Mouse (Mus musculus): ENCODE data around the gene Lrpprc. TPM values are rescaled to one million over a fixed set of nuclear protein-coding genes. Genes with fewer than 3 reads are reported as not detected.

Lrpprc gene
- total and polyA plus RNA-seq, 3 experiments = 16.7 to 121 (median 111) TPM

GRCm38 (mm10) chr17:84778477-84778978 lies 12.1 kb downstream of the Lrpprc start:
- Histone ChIP-seq H3K27me3 (ENCODE audit: insufficient read depth, low read length) (no peaks in the 10 kb centered on the region), H3K4me3 (ENCODE audit: low read depth, low read length) (peak overlapping the region; percentile 56; the same call in 1 of the 2 replicates), H3K4me1 (ENCODE audit: insufficient read depth, low read depth, low read length) (peaks cover 76% of the 10 kb centered on the region), H3K9me3 (replicated peaks) (no peaks in the 10 kb centered on the region), H3K36me3 (replicated peaks) (peaks cover 72% of the 10 kb centered on the region)
- DNase-seq (ENCODE audit: low spot score) (no peak), ATAC-seq (ENCODE audit: extremely low read depth, insufficient number of reproducible peaks, low FRiP score, poor library complexity, severe bottlenecking) (no peak)
- no peak for TF ChIP-seq GATA1 (IDR thresholded peaks at IDR 0.05; ENCODE audit: borderline replicate concordance, low read length)
- peak; percentile 40 for TF ChIP-seq TAL1 (conservative IDR thresholded peaks at IDR 0.05; ENCODE audit: low read depth, low read length)
- no peak for TF ChIP-seq POLR2AphosphoS5 (IDR thresholded peaks at IDR 0.05; ENCODE audit: insufficient replicate concordance, low read depth, low read length)
- TF ChIP-seq GATA2 (IDR thresholded peaks at IDR 0.05; ENCODE audit: borderline replicate concordance, low read depth, low read length) = no peak

GRCm38 (mm10) chr17:84776362-84777000 lies 14.1 kb downstream of the Lrpprc start:
- peak; percentile 47 for DNase-seq (ENCODE audit: low spot score)
- Histone ChIP-seq H3K4me3 (ENCODE audit: low read depth, low read length) (peak overlapping the region; percentile 54; the same call in 1 of the 2 replicates), H3K4me1 (ENCODE audit: insufficient read depth, low read depth, low read length) (peaks cover 58% of the 10 kb centered on the region), H3K27me3 (ENCODE audit: insufficient read depth, low read length) (no peaks in the 10 kb centered on the region), H3K36me3 (replicated peaks) (peaks cover 68% of the 10 kb centered on the region), H3K9me3 (replicated peaks) (no peaks in the 10 kb centered on the region)
- TF ChIP-seq TAL1 (conservative IDR thresholded peaks at IDR 0.05; ENCODE audit: low read depth, low read length) = peak; percentile 100
- no peak for TF ChIP-seq GATA1 (IDR thresholded peaks at IDR 0.05; ENCODE audit: borderline replicate concordance, low read length)
- 0 out of 2 replicates have a peak, but pooled peaks have one; percentile 16 for TF ChIP-seq GATA2 (IDR thresholded peaks at IDR 0.05; ENCODE audit: borderline replicate concordance, low read depth, low read length)
- ATAC-seq (ENCODE audit: extremely low read depth, insufficient number of reproducible peaks, low FRiP score, poor library complexity, severe bottlenecking) = peak; percentile 97

GRCm38 (mm10) chr17:84775291-84775690 lies 15.3 kb downstream of the Lrpprc start:
- Histone ChIP-seq H3K27me3 (ENCODE audit: insufficient read depth, low read length) (no peaks in the 10 kb centered on the region), H3K9me3 (replicated peaks) (no peaks in the 10 kb centered on the region), H3K4me1 (ENCODE audit: insufficient read depth, low read depth, low read length) (peaks cover 49% of the 10 kb centered on the region), H3K4me3 (ENCODE audit: low read depth, low read length) (no peak overlapping the region; the same call in 1 of the 2 replicates), H3K36me3 (replicated peaks) (peaks cover 68% of the 10 kb centered on the region)
- TF ChIP-seq TAL1 (conservative IDR thresholded peaks at IDR 0.05; ENCODE audit: low read depth, low read length) = no peak
- TF ChIP-seq POLR2AphosphoS5 (IDR thresholded peaks at IDR 0.05; ENCODE audit: insufficient replicate concordance, low read depth, low read length) = no peak
- ATAC-seq (ENCODE audit: extremely low read depth, insufficient number of reproducible peaks, low FRiP score, poor library complexity, severe bottlenecking) (no peak), DNase-seq (ENCODE audit: low spot score) (no peak)

GRCm38 (mm10) chr17:84771882-84772281 lies 18.7 kb downstream of the Lrpprc start:
- Histone ChIP-seq H3K4me1 (ENCODE audit: insufficient read depth, low read depth, low read length) (peaks cover 21% of the 10 kb centered on the region), H3K4me3 (ENCODE audit: low read depth, low read length) (no peak overlapping the region), H3K27me3 (ENCODE audit: insufficient read depth, low read length) (no peaks in the 10 kb centered on the region), H3K9me3 (replicated peaks) (no peaks in the 10 kb centered on the region), H3K36me3 (replicated peaks) (peaks cover 88% of the 10 kb centered on the region)
- ATAC-seq (ENCODE audit: extremely low read depth, insufficient number of reproducible peaks, low FRiP score, poor library complexity, severe bottlenecking) (no peak), DNase-seq (ENCODE audit: low spot score) (no peak)
- TF ChIP-seq CTCF (IDR thresholded peaks at IDR 0.05; ENCODE audit: low read depth, low read length) (no peak), POLR2AphosphoS5 (IDR thresholded peaks at IDR 0.05; ENCODE audit: insufficient replicate concordance, low read depth, low read length) (no peak), GATA1 (IDR thresholded peaks at IDR 0.05; ENCODE audit: borderline replicate concordance, low read length) (no peak), GATA2 (IDR thresholded peaks at IDR 0.05; ENCODE audit: borderline replicate concordance, low read depth, low read length) (no peak), TAL1 (conservative IDR thresholded peaks at IDR 0.05; ENCODE audit: low read depth, low read length) (no peak)

GRCm38 (mm10) chr17:84758971-84759370 lies 31.6 kb downstream of the Lrpprc start:
- Histone ChIP-seq H3K9me3 (replicated peaks) (no peaks in the 10 kb centered on the region), H3K27me3 (ENCODE audit: insufficient read depth, low read length) (no peaks in the 10 kb centered on the region), H3K4me3 (ENCODE audit: low read depth, low read length) (no peak overlapping the region), H3K36me3 (replicated peaks) (peaks cover 85% of the 10 kb centered on the region), H3K4me1 (ENCODE audit: insufficient read depth, low read depth, low read length) (peaks cover 11% of the 10 kb centered on the region)
- no peak for TF ChIP-seq TAL1 (conservative IDR thresholded peaks at IDR 0.05; ENCODE audit: low read depth, low read length)
- TF ChIP-seq GATA2 (IDR thresholded peaks at IDR 0.05; ENCODE audit: borderline replicate concordance, low read depth, low read length) = no peak
- no peak for TF ChIP-seq GATA1 (IDR thresholded peaks at IDR 0.05; ENCODE audit: borderline replicate concordance, low read length)
- TF ChIP-seq POLR2AphosphoS5 (IDR thresholded peaks at IDR 0.05; ENCODE audit: insufficient replicate concordance, low read depth, low read length) = no peak
- no peak for TF ChIP-seq CTCF (IDR thresholded peaks at IDR 0.05; ENCODE audit: low read depth, low read length)
- DNase-seq (ENCODE audit: low spot score) = no peak
- no peak for ATAC-seq (ENCODE audit: extremely low read depth, insufficient number of reproducible peaks, low FRiP score, poor library complexity, severe bottlenecking)

- peaks cover 85% of the 10 kb centered on the region for H3K36me3 ChIP-seq (replicated peaks)
- H3K4me1 ChIP-seq (ENCODE audit: insufficient read depth, low read depth, low read length) = peaks cover 11% of the 10 kb centered on the region
- H3K27me3 ChIP-seq (ENCODE audit: insufficient read depth, low read length) = no peaks in the 10 kb centered on the region
- no peak for TF ChIP-seq POLR2AphosphoS5 (IDR thresholded peaks at IDR 0.05; ENCODE audit: insufficient replicate concordance, low read depth, low read length)
- TF ChIP-seq CTCF (IDR thresholded peaks at IDR 0.05; ENCODE audit: low read depth, low read length) = no peak
- TF ChIP-seq GATA2 (IDR thresholded peaks at IDR 0.05; ENCODE audit: borderline replicate concordance, low read depth, low read length) = no peak
- TF ChIP-seq GATA1 (IDR thresholded peaks at IDR 0.05; ENCODE audit: borderline replicate concordance, low read length) = no peak
- no peak for TF ChIP-seq TAL1 (conservative IDR thresholded peaks at IDR 0.05; ENCODE audit: low read depth, low read length)
- H3K9me3 ChIP-seq (replicated peaks) = no peaks in the 10 kb centered on the region
- ATAC-seq (ENCODE audit: extremely low read depth, insufficient number of reproducible peaks, low FRiP score, poor library complexity, severe bottlenecking) = no peak; the same call in 1 of the 2 replicates
- DNase-seq (ENCODE audit: low spot score) = no peak
- no peak overlapping the region for H3K4me3 ChIP-seq (ENCODE audit: low read depth, low read length)
Measured at GRCm38 (mm10) chr17:84758374-84758773, 32.2 kb downstream of the Lrpprc start.
